Mouse (Mus musculus) adrenal gland, postnatal 14 days (tissue): ENCODE measurements around the gene Arhgap6. TPM values are rescaled to one million over a fixed set of nuclear protein-coding genes. Genes with fewer than 3 reads are reported as not detected.
"Not testable (repeated sequence)": the region's sequence is repeated elsewhere in the genome, so short reads cannot be mapped to it uniquely, and the experiment has no call there.

ENCODE experiments used
- DNase-seq: peaks from one replicate; pipeline ENCODE4 v3.0.0; 2021; ENCODE audit warnings: mixed read lengths
- total RNA-seq: library from RNA; stranded (reverse); gene quantifications from 2 replicates; pipeline ENCODE4 v1.2.3, GENCODE M21; 2021

Gene Arhgap6
- total RNA-seq, 1 experiment from 2014 or later, result 2.2 TPM

DNA sequence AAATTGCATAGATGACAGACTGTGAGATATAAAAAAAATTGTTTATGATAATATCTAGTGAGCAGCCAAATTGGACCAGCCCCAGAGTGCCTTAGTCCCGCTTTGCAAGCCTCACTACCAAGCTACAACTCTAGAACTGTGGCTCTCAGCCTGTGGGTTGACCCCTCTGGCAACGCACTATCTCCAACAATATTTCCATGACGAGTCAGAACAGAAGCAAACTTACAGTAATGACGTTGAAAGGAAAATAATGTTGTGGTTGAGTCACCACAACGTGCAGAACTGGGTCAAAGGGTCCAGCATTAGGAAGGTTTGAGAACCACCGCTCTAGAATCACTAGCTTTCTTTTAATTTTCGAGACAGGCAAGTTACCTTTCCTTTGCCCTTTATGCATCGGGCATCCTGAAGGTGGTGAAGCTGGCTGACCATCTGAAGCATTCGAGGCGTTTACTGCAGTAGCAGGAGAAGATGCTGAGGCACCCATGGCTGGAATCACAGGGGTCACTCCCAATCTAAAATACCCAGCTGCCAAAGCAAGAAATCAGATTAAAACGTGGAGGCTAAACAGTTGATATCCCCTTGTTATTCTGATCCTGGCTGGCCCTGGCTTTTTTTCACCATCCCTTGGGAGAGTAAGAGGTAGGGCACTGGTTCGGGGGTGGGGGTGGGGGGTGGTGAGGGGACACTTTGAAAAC lies 524.3 kb downstream of the Arhgap6 start:
- DNase-seq, result no peak

DNA sequence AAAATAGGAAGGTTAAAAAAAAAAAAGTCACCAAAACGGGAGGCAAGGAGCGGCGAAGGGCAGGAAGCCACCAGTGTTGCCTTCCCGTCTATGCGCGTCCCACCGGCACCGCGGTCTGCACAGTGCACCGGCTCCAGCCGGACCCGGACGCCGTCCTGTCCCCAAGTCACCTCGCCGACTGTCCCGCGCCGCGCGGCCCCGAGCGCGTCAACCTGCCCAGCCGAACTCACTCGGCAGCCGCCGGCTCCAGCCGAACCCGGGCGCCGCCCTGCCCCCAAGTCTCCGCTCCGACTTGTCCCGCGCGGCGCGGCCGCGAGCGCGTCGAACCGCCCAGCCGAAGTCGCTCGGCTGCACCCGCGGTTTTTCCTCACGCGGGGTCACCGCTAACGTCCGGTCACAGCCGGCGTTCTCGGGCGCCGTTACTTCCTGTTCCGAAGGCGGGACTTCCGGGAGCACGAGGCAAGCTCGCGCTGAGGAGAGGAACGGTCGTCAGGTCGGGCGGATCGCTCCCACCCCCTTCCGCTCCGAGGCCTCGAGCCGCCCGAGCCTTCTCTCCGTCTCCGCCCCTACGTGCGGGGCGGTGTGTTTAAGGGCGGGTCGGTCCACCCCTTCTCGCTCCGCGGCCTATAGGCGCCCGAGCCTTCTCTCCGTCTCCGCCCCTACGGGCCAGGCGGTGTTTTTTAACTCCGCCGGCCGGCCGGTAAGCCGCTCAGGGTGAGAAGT lies 525.2 kb downstream of the Arhgap6 start, which contains the start of gene Hccs:
Gene Hccs (minus strand): TSS at position 428 of the 723 bp plus-strand sequence.
- peak; percentile 94 for DNase-seq

DNA sequence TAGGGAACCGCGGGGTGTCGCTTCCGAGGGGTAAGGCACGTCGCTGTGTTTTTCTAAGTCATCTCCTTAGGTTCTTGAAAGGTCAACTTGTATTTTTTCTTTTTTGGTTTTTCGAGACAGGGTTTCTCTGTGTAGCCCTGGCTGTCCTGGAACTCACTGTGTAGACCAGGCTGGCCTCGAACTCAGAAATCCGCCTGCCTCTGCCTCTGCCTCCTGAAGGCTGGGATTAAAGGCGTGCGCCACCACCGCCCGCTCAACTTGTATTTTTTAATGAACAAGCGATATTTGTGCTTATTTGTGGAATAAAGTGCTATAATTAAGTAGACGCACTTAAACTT lies 525.7 kb downstream of the Arhgap6 start:
- not testable (repeated sequence) for DNase-seq

DNA sequence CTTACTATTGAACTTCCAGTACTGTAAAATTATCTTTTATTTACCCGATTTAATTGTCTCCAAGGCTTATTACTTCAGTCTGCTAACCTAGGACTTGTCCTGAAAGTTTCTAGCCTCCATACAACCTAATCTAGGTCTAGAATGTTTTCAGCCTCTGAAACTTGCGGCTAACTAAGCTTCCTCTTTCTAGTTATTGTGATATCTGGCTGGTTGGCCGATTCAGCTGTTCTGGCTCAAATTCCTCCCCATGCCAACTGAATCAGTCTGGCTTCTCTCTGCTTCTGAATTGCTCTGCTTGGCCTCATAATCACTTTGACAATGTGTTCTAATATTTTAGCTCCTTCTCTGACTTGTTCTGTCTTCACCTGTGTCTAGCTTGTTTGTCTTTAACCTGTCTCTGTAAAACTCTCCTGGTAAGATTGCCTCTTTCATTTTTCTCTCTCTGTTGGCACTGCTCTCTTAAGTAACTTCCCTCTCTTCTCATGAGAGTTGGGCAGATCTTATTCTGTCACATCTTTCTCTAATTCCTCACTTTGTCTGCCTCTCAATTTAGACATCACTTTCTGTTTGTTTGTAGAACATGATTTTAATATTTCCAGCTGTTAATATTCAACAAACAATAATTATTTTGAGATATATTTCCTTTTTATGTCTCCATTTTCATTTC lies 531.2 kb downstream of the Arhgap6 start:
- DNase-seq, result no peak

DNA sequence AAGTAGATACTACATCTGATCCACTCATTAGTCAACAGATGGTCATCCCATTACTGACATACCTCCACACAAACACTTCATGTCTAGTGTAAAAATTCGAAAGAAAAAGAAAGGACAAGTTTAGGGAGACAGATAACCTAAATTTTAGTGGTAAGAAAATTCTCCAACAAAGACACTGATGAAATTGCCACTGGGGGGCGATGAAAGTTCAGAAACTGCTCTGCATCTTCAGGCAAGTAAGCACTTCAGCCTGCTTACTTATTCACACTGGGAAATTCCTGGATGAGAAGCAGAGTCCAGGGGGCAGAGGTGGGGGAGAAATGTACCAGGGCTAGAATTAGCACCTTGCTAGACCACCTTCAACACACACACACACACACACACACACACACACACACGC lies 537.4 kb downstream of the Arhgap6 start:
- peak; percentile 67 for DNase-seq

DNA sequence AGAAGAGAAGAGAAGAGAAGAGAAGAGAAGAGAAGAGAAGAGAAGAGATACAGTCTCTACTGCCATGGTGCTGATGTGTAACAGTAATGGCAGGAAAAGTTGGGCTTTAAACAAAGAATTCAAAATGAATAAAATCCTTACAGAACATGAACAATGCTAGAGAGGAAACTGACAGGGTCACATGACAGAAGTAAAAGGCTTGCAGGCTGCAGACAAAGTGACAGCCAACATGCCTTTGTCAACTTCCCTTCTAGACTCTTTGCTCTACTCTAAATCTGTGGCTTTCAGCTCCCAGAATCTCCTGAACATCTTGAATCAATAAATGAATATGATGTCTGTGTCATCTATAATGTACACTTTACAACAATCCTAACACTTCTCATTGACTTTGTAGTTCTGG lies 542.7 kb downstream of the Arhgap6 start:
- no peak for DNase-seq

DNA sequence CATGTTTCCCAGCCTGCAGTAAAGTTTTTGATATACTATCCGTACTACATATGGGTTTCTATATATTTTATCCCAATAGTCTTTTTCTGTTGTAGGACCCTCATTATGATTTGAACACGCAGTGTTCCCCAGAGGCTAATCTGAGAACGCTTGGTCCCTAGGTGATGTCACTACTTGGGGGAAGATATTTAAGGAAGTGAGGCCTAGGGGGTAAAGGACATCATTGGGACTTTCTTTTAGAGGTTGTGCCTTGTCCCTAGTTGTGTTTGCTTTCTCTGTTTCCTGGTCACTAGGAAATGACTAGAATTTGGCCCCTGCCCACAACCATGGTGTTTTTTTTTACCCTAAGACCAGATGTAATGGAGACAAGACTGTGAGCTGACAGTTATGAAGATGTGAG lies 543.3 kb downstream of the Arhgap6 start:
- no peak for DNase-seq

Other genes with a start within 250 kb of the Arhgap6 start
- 2.3 and 2.4 TPM in 2 replicates for gene Frmpd4, start 217.9 kb upstream of the Arhgap6 start, total RNA-seq
- 43.0 and 47.1 TPM in 2 replicates for gene Msl3, start 121.2 kb upstream of the Arhgap6 start, total RNA-seq